Mouse (Mus musculus) CD4-positive helper T cell, adult 2 months (primary cell): ENCODE results near the gene Zfp202.

Experiments
- DNase-seq: peaks from one replicate; pipeline ENCODE4 v3.0.0-alpha.2; 2012; ENCODE audit warnings: low read depth, missing footprints, low spot score

The Zfp202 gene

DNA sequence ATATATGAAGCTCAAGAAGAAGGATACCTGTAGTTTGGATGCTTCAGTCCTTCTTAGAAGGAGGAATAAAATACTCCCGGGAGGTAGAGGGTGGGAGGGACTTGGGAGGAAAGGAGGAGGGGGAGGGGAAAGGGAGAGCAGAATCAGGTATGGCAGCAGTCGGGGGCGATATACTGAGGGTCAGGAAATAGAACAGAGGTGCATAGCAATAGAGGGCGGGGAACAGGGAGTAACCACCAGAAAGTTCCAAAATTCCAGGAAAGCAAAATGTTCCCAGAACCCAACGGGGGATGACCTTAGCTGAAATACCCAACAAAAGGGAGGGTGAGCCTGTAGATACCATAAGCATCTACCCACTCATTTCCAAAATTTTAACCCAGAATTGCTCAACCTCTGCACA is 48.2 kb downstream of the Zfp202 start:
- DNase-seq, result no peak

DNA sequence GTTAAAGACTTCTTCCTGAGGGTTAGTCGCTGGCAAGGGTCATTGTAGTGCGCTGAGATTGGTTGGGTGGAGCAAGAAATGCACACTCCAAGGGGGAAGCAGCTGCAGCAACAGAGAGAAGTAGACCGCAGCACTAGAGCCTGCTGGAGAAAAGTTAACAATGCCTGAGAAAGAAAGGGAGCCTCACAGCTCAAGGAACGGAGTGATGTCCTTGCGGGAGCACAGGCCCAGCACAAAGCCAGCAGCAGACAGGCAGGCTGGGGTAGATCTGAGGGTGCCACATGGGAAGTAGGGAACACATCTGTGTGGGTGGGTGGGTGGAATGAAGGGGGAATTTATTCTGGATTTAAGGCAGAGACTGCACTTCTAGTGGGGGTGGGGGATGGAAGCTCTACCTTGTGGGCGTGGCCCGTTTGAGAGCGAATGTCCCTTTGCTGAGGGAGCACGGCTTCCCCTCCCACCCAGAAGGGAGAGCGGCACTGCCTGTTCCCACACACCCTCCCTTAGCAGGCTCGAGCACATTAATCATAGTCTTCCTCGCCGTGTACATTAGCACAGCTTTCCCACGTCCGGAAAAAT is 49.2 kb downstream of the Zfp202 start:
- peak; percentile 10 for DNase-seq

DNA sequence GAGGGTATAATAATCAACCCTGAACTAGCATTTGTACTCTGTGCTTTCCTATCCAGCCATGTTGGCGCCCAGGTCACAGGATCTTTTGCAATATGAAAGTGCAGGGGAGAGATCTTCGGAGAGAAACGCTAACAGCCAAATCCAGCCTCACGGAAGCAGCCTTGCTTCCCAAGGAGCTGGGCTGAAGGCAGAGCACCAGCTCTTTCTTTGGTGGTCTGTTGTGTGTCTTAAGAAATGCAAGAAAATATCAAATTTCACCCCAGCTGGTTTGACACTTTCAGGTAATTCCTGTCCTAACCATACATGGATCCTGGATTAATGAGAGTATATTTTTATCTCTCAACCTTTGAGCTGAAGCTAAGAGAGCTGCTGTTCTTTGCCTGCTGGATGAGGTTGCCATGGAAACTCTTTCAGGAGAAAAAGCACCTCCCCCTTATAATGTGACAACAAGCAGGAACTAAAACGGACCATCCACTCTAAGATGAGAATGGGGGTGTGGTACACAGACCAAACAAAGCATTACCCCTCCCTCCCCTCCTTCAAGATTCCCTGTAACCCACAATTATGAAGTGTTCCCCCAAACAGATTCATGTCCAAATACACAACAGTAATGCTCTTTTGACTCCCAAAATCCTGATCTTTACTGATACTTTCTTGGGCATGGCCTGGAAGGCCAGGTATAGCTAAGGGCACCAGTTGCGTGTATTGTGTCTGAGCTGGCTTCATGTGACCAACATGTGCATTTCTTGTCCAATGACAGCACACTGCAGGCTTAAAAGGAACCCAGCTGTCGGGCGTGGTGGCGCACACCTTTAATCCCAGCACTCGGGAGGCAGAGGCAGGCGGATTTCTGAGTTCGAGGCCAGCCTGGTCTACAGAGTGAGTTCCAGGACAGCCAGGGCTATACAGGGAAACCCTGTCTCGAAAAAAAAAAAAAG is 50.1 kb downstream of the Zfp202 start:
- DNase-seq, result no peak

DNA sequence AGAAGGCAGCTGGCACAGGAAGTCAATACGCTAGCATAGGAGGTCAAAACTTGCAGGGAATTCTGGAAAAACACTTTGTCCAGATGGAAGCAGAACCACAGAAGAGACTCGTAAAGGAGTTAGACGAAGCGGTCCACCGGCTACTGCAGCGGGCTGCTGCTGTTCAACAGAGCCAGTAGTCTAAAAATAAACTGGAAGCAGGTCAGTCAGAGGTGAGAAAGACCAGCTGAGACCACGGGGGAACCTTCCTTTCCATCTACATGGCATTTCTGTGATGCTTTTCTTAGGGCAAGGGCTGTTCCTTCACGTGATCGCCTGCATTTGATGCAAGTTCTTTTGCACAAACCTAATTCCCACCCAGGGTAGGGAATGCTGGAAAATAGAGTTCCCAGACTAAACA is 53.4 kb downstream of the Zfp202 start:
- DNase-seq, result no peak

DNA sequence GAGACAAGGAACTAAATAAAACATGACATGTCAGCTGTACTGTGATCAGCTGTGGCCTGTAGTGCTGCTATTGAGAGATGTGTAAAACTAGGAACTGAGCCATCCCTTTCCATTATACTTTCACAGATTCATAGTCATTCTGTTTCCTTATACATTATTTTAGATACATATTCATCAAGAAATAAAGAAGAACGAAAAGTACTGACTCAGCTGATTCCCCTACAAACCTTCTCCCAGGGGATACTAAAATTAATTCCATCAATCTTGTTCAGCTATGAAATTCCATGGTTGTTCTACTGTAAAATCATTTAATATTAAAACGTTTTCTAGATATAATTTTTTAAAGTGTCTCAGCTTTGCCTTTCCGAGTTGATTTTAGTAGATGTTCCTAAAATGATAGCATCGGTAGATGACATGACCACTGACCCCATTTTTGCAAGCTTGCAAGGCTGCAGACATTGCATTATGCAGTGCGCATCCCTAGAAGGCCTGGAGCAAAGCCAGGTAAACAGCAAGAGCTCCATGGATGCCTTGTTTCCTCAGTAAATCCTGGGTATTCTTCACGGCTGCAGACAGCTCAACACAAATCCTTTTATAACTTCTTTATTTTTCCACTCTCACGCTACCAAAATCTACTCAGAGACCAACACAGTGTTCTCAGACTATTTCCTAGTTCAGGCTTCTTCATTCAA is 54.0 kb downstream of the Zfp202 start:
- DNase-seq, result no peak

DNA sequence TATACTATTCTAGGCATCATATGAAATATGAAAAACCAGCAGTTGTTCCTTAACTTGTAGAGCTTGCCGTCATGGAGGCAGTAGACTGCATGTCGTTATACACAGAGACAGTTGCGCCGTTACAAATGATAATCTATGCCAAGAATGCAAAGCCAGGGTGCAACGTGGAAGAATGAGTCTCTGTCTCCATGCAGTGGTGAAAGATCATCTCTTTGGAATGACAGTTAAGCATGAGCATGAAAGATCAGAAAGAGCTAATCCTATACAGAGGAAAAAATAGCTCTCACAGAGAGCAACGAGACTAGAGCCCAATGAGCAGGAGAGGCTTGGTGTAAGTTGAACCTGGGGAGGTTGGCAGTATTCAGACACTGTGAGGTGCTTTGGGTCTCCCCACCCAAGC is 54.6 kb downstream of the Zfp202 start:
- no peak for DNase-seq

DNA sequence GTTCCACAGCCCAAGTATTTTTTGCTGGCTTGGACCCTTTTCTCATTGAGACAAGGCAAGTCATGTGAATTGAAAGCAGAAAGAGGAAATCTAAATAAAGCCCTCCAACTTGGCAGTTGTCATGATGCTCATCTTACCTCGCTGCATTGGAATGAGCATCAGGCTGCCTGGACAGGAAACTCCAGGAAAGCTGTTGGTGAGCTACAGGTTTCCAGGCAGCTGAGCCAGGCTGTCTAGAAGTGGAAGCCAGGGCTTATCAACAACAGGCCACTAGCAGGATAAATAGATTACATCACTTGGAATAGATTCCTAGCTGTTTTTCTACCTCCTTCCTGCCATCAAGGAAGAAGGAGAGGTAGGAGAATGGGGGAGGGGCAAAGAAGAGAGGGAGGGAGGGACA is 57.0 kb downstream of the Zfp202 start:
- no peak for DNase-seq

DNA sequence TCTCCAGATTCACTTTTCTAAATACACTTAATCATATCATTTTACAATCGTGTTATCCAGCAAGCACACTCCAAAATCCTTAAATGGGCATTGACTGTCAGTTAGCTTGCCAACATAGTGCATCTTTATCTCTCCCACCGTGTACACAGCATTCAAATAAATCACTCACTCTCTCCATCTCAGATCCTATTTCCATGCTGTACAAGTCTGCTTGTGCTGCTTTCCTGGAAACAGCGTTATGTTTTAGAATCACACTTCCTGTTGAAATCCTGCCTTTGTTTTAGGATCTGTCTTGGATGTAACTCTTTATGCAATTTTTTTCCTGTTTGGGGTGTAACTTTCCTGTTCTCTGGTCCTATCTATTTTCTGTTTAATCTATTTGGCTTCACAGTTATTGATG is 60.3 kb downstream of the Zfp202 start:
- no peak for DNase-seq
